Mouse (Mus musculus): ENCODE data around the gene Ube2e2. TPM values are rescaled to one million over a fixed set of nuclear protein-coding genes. Genes with fewer than 3 reads are reported as not detected.

Ube2e2 gene
- polyA plus RNA-seq (2015; fragmentation: Nextera tagmentation; extraction: Ambion mirVana): 42.2 and 52.5 TPM in 2 replicates

DNA sequence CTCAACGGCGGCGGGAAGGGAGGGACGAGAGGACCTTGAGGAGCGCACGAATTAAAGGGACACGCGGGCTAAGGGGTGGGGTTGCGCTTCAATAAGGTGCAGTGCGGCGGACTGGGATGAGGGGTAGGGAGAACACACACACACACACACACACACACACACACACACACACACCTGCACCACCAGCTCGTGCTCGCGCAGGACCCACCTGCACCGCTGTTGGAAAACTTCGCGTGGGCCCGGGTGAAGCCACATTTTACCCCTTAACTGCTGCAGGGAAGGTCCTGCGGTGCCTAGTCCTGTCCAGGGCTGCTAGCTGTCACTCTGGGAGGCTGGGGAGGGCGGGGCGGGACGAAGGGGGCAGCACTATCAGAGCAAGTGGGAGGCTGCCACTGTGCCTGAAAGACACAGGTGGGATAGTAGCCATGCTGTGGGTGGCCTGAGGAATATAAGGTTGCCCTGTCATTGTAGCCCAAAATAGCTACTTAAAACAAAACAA, at the start of gene Ube2e2:
Ube2e2 (minus strand) TSS at position 321 of the 499 bp plus-strand sequence.
- Histone ChIP-seq H3K27me3 (ENCODE audit: insufficient read depth, low read length) (no peaks in the 10 kb centered on the region), H3K27ac (ENCODE audit: low read length) (peak within 1 kb of the TSS; percentile 50; the same call in 1 of the 2 replicates), H3K9me3 (ENCODE audit: low read length) (no peaks in the 10 kb centered on the region), H3K4me2 (replicated peaks; ENCODE audit: low read depth, low read length) (peak within 1 kb of the TSS; percentile 73), H3K36me3 (ENCODE audit: insufficient read depth, low read length) (no peaks in the 10 kb centered on the region), H3K9ac (replicated peaks; ENCODE audit: low read length) (peak within 1 kb of the TSS; percentile 84), H3K4me3 (ENCODE audit: low read length) (peak within 1 kb of the TSS; percentile 75), H3K4me1 (ENCODE audit: insufficient read depth, low read length) (no peaks in the 10 kb centered on the region)
- ATAC-seq (ENCODE audit: low FRiP score, low TSS enrichment): peak; percentile 78
- 0% methylated on average over 22 of the region's 22 CpGs for WGBS

DNA sequence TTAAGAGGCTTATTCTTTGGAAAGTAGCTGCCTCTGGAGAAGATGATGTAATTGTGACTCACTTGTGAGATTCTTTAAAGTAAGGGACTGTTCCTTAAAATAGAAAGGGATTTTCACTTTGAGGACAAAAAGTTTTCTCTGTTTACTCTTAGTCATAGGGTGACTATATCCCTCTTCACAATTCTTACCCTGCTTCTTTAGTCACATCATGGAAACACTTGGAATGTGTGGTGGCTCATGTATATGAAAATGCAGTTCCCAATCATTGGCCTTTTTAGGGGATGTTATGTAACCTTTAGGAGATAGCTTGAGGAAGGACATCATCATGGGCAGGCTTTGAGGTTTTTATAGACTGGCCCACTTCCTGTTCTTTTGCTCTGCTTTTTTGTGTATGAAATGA, 46.0 kb upstream of the Ube2e2 start:
- H3K27ac ChIP-seq (ENCODE audit: low read length): no peak overlapping the region
- H3K4me2 ChIP-seq (replicated peaks; ENCODE audit: low read depth, low read length): no peak overlapping the region
- H3K4me3 ChIP-seq (ENCODE audit: low read length): no peak overlapping the region
- no peak overlapping the region for H3K9ac ChIP-seq (replicated peaks; ENCODE audit: low read length)
- ATAC-seq (ENCODE audit: low FRiP score, low TSS enrichment): no peak
- H3K27me3 ChIP-seq (ENCODE audit: insufficient read depth, low read length): no peaks in the 10 kb centered on the region
- H3K9me3 ChIP-seq (ENCODE audit: low read length): no peaks in the 10 kb centered on the region
- H3K36me3 ChIP-seq (ENCODE audit: insufficient read depth, low read length): no peaks in the 10 kb centered on the region
- no peaks in the 10 kb centered on the region for H3K4me1 ChIP-seq (ENCODE audit: insufficient read depth, low read length)

DNA sequence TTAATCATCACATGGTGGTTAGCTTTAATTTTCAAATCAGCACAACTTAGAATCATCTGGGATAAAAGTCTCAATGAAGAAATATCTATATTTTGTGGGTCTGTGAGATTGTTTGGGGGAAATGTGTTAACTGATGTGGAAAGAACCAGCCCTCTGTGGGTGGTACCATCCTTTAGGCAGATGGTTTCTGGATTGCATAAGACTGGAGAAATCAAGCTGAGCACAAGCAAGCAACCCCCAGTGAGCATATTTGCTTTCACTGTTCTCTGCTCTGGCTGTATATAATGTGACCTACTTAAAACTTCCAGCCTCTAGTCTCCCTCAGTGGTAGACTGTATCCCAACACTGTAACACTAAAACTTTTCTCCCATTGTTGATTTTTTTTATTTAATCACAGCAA, 9.5 kb upstream of the Ube2e2 start:
- Histone ChIP-seq H3K27me3 (ENCODE audit: insufficient read depth, low read length) (no peaks in the 10 kb centered on the region), H3K4me3 (ENCODE audit: low read length) (no peak overlapping the region), H3K36me3 (ENCODE audit: insufficient read depth, low read length) (no peaks in the 10 kb centered on the region), H3K9me3 (ENCODE audit: low read length) (no peaks in the 10 kb centered on the region), H3K4me2 (replicated peaks; ENCODE audit: low read depth, low read length) (no peak overlapping the region), H3K27ac (ENCODE audit: low read length) (no peak overlapping the region), H3K4me1 (ENCODE audit: insufficient read depth, low read length) (no peaks in the 10 kb centered on the region), H3K9ac (replicated peaks; ENCODE audit: low read length) (no peak overlapping the region)
- ATAC-seq (ENCODE audit: low FRiP score, low TSS enrichment): no peak

DNA sequence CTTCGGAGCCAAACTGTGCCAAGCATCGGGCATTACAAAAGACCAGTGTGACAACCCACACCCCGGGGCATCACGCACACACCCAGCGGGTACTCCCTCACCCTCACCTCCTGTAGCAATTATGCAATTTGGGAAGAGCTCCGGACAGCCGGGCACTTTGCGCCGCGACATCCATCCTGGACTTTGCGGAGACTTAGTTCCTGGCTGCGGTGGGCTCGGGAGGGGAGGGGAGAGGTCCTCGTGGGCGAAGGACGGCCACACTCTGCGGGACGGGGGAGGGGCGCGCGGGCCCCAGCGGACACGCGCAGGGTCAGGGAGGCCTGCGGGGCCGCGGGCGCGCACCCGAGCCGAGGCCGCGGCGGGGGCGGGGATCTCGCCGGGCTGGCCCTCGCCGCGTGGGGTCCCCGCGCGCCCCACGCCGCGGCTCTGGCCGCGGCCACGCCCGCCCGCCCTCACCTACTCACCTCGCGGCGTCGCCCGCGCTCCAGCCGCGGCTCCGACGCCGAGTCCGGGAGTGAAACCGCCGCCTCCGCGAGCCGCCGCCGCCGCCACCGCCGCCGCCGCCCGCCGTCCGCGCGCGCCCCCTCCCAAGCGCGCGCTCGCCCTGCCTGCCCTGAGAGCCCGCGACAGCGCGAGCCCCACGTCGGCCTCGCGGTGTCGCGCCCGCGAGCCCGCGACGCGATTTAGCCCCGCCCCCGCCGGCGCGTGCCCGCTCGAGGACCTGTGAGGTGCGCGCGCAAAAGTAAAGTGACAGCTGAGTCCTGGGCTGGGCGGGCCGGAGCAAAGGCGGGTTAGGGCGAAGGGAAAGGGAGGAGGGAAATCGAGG, 733 bp downstream of the Ube2e2 start:
- Histone ChIP-seq H3K27ac (ENCODE audit: low read length) (peak overlapping the region; percentile 50; the same call in 1 of the 2 replicates), H3K9me3 (ENCODE audit: low read length) (no peaks in the 10 kb centered on the region), H3K4me2 (replicated peaks; ENCODE audit: low read depth, low read length) (peak overlapping the region; percentile 73), H3K27me3 (ENCODE audit: insufficient read depth, low read length) (no peaks in the 10 kb centered on the region), H3K36me3 (ENCODE audit: insufficient read depth, low read length) (no peaks in the 10 kb centered on the region), H3K4me1 (ENCODE audit: insufficient read depth, low read length) (no peaks in the 10 kb centered on the region), H3K9ac (replicated peaks; ENCODE audit: low read length) (peak overlapping the region; percentile 84), H3K4me3 (ENCODE audit: low read length) (peak overlapping the region; percentile 75)
- WGBS: under 1% methylated on average over 73 of the region's 116 CpGs
- ATAC-seq (ENCODE audit: low FRiP score, low TSS enrichment): peak; percentile 96

DNA sequence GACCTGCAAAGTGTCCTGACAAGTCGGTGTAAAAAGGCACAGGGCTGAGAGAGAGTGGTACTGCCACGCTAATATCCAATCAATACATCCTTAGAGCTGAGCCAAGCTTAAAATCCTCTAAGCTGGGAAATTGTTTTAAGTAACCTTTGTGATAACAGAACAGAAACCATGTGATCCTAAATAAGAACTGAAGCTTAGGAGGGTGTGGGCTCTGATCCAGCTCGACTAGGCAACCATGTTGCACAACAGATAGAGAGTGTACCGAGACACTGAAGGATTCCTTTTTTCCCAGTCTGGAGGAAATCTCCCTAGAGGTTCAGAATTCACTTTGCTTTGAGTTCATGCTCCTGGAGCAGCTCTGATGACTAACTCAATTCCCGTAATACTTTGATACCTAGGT, 4.5 kb downstream of the Ube2e2 start:
- no peak for ATAC-seq (ENCODE audit: low FRiP score, low TSS enrichment)
- no peaks in the 10 kb centered on the region for H3K27me3 ChIP-seq (ENCODE audit: insufficient read depth, low read length)
- 80% methylated on average over 5 of the region's 5 CpGs for WGBS
- H3K4me2 ChIP-seq (replicated peaks; ENCODE audit: low read depth, low read length): no peak overlapping the region
- no peaks in the 10 kb centered on the region for H3K4me1 ChIP-seq (ENCODE audit: insufficient read depth, low read length)
- no peak overlapping the region for H3K4me3 ChIP-seq (ENCODE audit: low read length)
- H3K27ac ChIP-seq (ENCODE audit: low read length): no peak overlapping the region
- H3K9me3 ChIP-seq (ENCODE audit: low read length): no peaks in the 10 kb centered on the region
- no peak overlapping the region for H3K9ac ChIP-seq (replicated peaks; ENCODE audit: low read length)
- no peaks in the 10 kb centered on the region for H3K36me3 ChIP-seq (ENCODE audit: insufficient read depth, low read length)

DNA sequence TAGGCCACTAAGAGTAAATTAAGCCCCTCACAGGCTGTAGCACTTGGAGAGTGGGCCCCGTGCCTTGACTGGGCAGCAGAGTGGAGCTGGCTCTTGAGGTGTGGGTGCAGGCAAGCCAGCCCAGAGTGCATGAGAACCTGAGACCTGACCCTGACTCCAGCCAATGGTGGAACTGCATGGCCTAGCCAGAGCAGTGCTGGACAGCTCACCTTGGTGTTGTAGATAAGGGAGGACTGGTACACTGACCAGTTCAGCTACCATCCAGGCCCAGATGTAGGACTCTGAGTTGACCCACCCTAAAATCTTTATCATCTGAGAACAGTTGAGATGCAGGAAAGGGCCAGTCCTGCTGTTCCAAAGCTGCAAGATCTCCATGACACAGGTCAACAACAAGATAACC, 11.6 kb downstream of the Ube2e2 start:
- no peak overlapping the region for H3K4me3 ChIP-seq (ENCODE audit: low read length)
- H3K4me2 ChIP-seq (replicated peaks; ENCODE audit: low read depth, low read length): no peak overlapping the region
- no peaks in the 10 kb centered on the region for H3K4me1 ChIP-seq (ENCODE audit: insufficient read depth, low read length)
- no peaks in the 10 kb centered on the region for H3K36me3 ChIP-seq (ENCODE audit: insufficient read depth, low read length)
- no peak overlapping the region for H3K27ac ChIP-seq (ENCODE audit: low read length)
- H3K9ac ChIP-seq (replicated peaks; ENCODE audit: low read length): no peak overlapping the region
- H3K9me3 ChIP-seq (ENCODE audit: low read length): no peaks in the 10 kb centered on the region
- 73% methylated on average over 1 of the region's 1 CpGs for WGBS
- no peak for ATAC-seq (ENCODE audit: low FRiP score, low TSS enrichment)
- H3K27me3 ChIP-seq (ENCODE audit: insufficient read depth, low read length): no peaks in the 10 kb centered on the region

DNA sequence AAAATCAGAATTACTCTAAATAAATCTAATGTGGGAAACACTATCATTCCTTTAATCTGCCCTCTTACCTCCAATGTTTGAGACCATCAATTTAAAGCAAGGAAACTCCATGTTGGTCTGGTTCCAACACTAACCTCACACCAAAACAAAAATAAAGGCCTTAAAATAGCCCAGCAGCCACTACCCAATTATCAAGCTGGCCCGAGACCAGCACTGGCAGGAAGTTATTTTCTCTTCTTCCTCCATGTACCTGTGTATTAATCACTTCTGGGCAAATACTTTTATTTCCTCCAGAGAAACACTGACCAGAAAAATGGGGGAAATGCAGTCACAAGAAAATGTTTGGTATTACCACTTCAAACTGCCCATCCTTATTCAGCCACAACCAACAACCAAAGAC, 23.4 kb downstream of the Ube2e2 start:
- H3K9me3 ChIP-seq (ENCODE audit: low read length): peaks cover 15% of the 10 kb centered on the region
- 67% methylated on average over 1 of the region's 1 CpGs for WGBS
- H3K4me3 ChIP-seq (ENCODE audit: low read length): no peak overlapping the region
- H3K4me1 ChIP-seq (ENCODE audit: insufficient read depth, low read length): no peaks in the 10 kb centered on the region
- no peak overlapping the region for H3K27ac ChIP-seq (ENCODE audit: low read length)
- H3K36me3 ChIP-seq (ENCODE audit: insufficient read depth, low read length): no peaks in the 10 kb centered on the region
- H3K27me3 ChIP-seq (ENCODE audit: insufficient read depth, low read length): no peaks in the 10 kb centered on the region
- no peak overlapping the region for H3K4me2 ChIP-seq (replicated peaks; ENCODE audit: low read depth, low read length)
- no peak for ATAC-seq (ENCODE audit: low FRiP score, low TSS enrichment)
- no peak overlapping the region for H3K9ac ChIP-seq (replicated peaks; ENCODE audit: low read length)

DNA sequence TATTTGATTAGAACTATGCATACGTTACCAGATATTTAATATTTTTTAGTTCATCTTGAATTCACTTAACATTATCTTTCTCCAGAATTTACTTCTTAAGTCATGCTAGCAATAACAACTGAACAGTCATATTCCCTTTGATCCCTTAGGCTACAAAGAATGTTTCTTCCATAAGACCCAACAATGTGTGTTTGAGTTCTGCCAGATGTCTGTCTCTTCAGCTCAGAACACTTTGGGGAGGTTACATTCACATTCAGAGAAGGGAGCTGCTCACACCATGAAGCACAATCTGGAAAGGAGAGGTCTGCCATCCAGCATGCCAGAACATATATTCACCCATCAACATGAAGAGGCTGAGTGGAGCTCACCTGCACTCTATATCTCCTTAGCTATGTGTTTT, 65.4 kb downstream of the Ube2e2 start:
- no peak overlapping the region for H3K4me3 ChIP-seq (ENCODE audit: low read length)
- no peak overlapping the region for H3K4me2 ChIP-seq (replicated peaks; ENCODE audit: low read depth, low read length)
- H3K36me3 ChIP-seq (ENCODE audit: insufficient read depth, low read length): no peaks in the 10 kb centered on the region
- H3K4me1 ChIP-seq (ENCODE audit: insufficient read depth, low read length): no peaks in the 10 kb centered on the region
- H3K9me3 ChIP-seq (ENCODE audit: low read length): no peaks in the 10 kb centered on the region
- 93% methylated on average over 1 of the region's 1 CpGs for whole genome bisulfite sequencing
- no peak overlapping the region for H3K9ac ChIP-seq (replicated peaks; ENCODE audit: low read length)
- H3K27me3 ChIP-seq (ENCODE audit: insufficient read depth, low read length): no peaks in the 10 kb centered on the region
- no peak overlapping the region for H3K27ac ChIP-seq (ENCODE audit: low read length)
- ATAC-seq (ENCODE audit: low FRiP score, low TSS enrichment): no peak

DNA sequence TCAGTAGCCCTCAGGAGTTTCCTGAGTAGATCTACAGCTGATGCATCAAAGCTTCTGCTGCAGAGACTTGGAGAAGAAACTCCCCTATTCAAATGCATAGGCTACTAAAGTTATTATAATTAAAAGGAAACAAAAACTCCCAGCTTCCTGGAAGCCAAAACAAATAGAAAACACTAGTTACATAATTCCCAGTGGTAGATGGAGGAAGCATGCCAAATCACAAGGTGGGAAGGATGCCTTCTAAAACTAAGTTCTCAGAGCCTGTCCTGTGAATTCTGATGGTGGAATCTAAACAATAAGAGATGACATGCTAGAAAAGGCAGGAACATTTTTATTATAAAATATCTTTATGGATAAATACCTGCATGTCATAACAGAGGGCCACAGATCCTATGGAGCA, 67.3 kb downstream of the Ube2e2 start:
- H3K9me3 ChIP-seq (ENCODE audit: low read length): no peaks in the 10 kb centered on the region
- H3K9ac ChIP-seq (replicated peaks; ENCODE audit: low read length): no peak overlapping the region
- no peak overlapping the region for H3K4me3 ChIP-seq (ENCODE audit: low read length)
- no peak overlapping the region for H3K4me2 ChIP-seq (replicated peaks; ENCODE audit: low read depth, low read length)
- ATAC-seq (ENCODE audit: low FRiP score, low TSS enrichment): no peak
- H3K4me1 ChIP-seq (ENCODE audit: insufficient read depth, low read length): no peaks in the 10 kb centered on the region
- no peaks in the 10 kb centered on the region for H3K36me3 ChIP-seq (ENCODE audit: insufficient read depth, low read length)
- H3K27me3 ChIP-seq (ENCODE audit: insufficient read depth, low read length): no peaks in the 10 kb centered on the region
- no peak overlapping the region for H3K27ac ChIP-seq (ENCODE audit: low read length)

DNA sequence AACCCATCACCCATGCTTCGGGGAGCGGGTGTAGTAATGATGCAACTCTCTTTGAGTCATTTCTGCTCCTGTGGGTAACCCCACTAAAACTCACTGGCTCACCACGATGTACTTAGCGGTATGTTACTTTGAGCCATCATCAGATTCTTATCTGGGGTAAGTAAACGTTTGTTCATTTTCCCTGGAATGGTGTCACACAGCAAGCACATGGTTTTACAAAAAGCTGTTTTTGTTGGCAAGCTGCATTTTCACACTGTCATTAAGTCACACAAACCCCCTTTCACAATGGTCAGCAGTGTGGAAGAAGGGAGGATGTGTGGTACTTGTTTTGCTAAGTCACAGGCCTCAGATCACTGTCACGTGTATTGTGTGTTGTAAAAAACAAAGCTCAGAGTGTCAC, 73.4 kb downstream of the Ube2e2 start:
- Histone ChIP-seq H3K9ac (replicated peaks; ENCODE audit: low read length) (no peak overlapping the region), H3K27ac (ENCODE audit: low read length) (no peak overlapping the region), H3K4me3 (ENCODE audit: low read length) (no peak overlapping the region), H3K36me3 (ENCODE audit: insufficient read depth, low read length) (no peaks in the 10 kb centered on the region), H3K4me2 (replicated peaks; ENCODE audit: low read depth, low read length) (no peak overlapping the region), H3K27me3 (ENCODE audit: insufficient read depth, low read length) (no peaks in the 10 kb centered on the region), H3K9me3 (ENCODE audit: low read length) (no peaks in the 10 kb centered on the region), H3K4me1 (ENCODE audit: insufficient read depth, low read length) (no peaks in the 10 kb centered on the region)
- WGBS: 54% methylated on average over 6 of the region's 6 CpGs
- ATAC-seq (ENCODE audit: low FRiP score, low TSS enrichment): no peak

All from kidney, embryonic 16.5 days (tissue).